Mouse (Mus musculus): ENCODE measurements around the gene Prlr.

Prlr gene

GRCm38 (mm10) chr15:10235977-10236376 lies 58.9 kb downstream of the Prlr start:
- CTCF ChIA-PET = no interaction called here

GRCm38 (mm10) chr15:10236812-10237211 lies 59.8 kb downstream of the Prlr start:
- CTCF ChIA-PET = no interaction called here

- CTCF ChIA-PET = no interaction called here
Measured at GRCm38 (mm10) chr15:10238454-10238853, 61.4 kb downstream of the Prlr start.

GRCm38 (mm10) chr15:10240228-10240795 lies 63.3 kb downstream of the Prlr start:
- CTCF ChIA-PET = no interaction called here

- CTCF ChIA-PET = no interaction called here
Measured at GRCm38 (mm10) chr15:10242250-10242649, 65.2 kb downstream of the Prlr start.

GRCm38 (mm10) chr15:10249285-10249684 lies 72.2 kb downstream of the Prlr start:
- CTCF ChIA-PET = interaction anchor here (0.5 kb wide), 1 partner anchor 21 kb away, joined by 9 read pairs; no protein-coding TSS in a partner anchor

GRCm38 (mm10) chr15:10250784-10251183 lies 73.7 kb downstream of the Prlr start:
- CTCF ChIA-PET = no interaction called here

GRCm38 (mm10) chr15:10252526-10252925 lies 75.5 kb downstream of the Prlr start:
- CTCF ChIA-PET = no interaction called here

GRCm38 (mm10) chr15:10262219-10262618 lies 85.2 kb downstream of the Prlr start:
- CTCF ChIA-PET = no interaction called here

- CTCF ChIA-PET = no interaction called here
Measured at GRCm38 (mm10) chr15:10262641-10263040, 85.6 kb downstream of the Prlr start.

GRCm38 (mm10) chr15:10263420-10263819 lies 86.4 kb downstream of the Prlr start:
- CTCF ChIA-PET = no interaction called here

GRCm38 (mm10) chr15:10264885-10265284 lies 87.8 kb downstream of the Prlr start:
- CTCF ChIA-PET = interaction anchor here (0.7 kb wide), 1 partner anchor 142 kb away, joined by 9 read pairs; no protein-coding TSS in a partner anchor

- CTCF ChIA-PET = no interaction called here
Measured at GRCm38 (mm10) chr15:10267251-10267650, 90.2 kb downstream of the Prlr start.

GRCm38 (mm10) chr15:10276386-10276785 lies 99.3 kb downstream of the Prlr start:
- CTCF ChIA-PET = no interaction called here

GRCm38 (mm10) chr15:10277461-10277860 lies 100.4 kb downstream of the Prlr start:
- CTCF ChIA-PET = no interaction called here

- CTCF ChIA-PET = no interaction called here
Measured at GRCm38 (mm10) chr15:10281546-10281945, 104.5 kb downstream of the Prlr start.

GRCm38 (mm10) chr15:10283661-10284060 lies 106.6 kb downstream of the Prlr start:
- CTCF ChIA-PET = no interaction called here

- CTCF ChIA-PET = no interaction called here
Measured at GRCm38 (mm10) chr15:10296570-10296969, 119.5 kb downstream of the Prlr start.

GRCm38 (mm10) chr15:10298058-10298457 lies 121.0 kb downstream of the Prlr start:
- CTCF ChIA-PET = no interaction called here

GRCm38 (mm10) chr15:10299467-10299866 lies 122.4 kb downstream of the Prlr start:
- CTCF ChIA-PET = interaction anchor here (0.6 to 0.9 kb wide), 2 partner anchors 17 to 820 kb away, joined by 4 to 11 read pairs; no protein-coding TSS in a partner anchor

- CTCF ChIA-PET = no interaction called here
Measured at GRCm38 (mm10) chr15:10306461-10306860, 129.4 kb downstream of the Prlr start.

GRCm38 (mm10) chr15:10311826-10312225 lies 134.8 kb downstream of the Prlr start:
- CTCF ChIA-PET = no interaction called here

- CTCF ChIA-PET = interaction anchor here (0.6 kb wide), 1 partner anchor 175 kb away, joined by 7 read pairs; no protein-coding TSS in a partner anchor
Measured at GRCm38 (mm10) chr15:10313522-10314455, 136.8 kb downstream of the Prlr start.

Measured in spleen, embryonic (tissue).